Mouse (Mus musculus) stomach, embryonic 16.5 days (tissue): ENCODE results near the gene 1700067K01Rik. TPM values are rescaled to one million over a fixed set of nuclear protein-coding genes. Genes with fewer than 3 reads are reported as not detected.

ENCODE experiments used
- ATAC-seq: fragments of 200-750 bp; cut with Nextera tagmentation; 2 replicates; pipeline ENCODE4 v1.8.0; 2017; ENCODE audit warnings: moderate number of reproducible peaks, moderate TSS enrichment; ENCODE audit not compliant: insufficient read depth, low FRiP score
- H3K27ac ChIP-seq: fragments of 300-500 bp; sonication (generic); 2 replicates; pipeline ENCODE4 v1.5.1; 2014; ENCODE audit warnings: low read length
- H3K27me3 ChIP-seq: fragments of 300-500 bp; sonication (generic); 2 replicates; pipeline ENCODE4 v1.6.1; 2014; ENCODE audit warnings: low read length, control low read depth, mixed read lengths; ENCODE audit not compliant: control insufficient read depth, insufficient read depth
- H3K36me3 ChIP-seq: fragments of 300-500 bp; sonication (generic); 2 replicates; pipeline ENCODE4 v1.6.1; 2014; ENCODE audit warnings: low read length; ENCODE audit not compliant: control insufficient read depth, insufficient read depth
- H3K4me1 ChIP-seq: fragments of 300-500 bp; sonication (generic); 2 replicates; pipeline ENCODE4 v1.6.1; 2014; ENCODE audit warnings: low read length, control low read depth, mixed read lengths; ENCODE audit not compliant: control insufficient read depth, insufficient read depth
- H3K4me2 ChIP-seq: fragments of 300-500 bp; sonication (generic); 2 replicates; pipeline ENCODE4 v1.6.1; 2014; ENCODE audit warnings: low read depth, low read length, mixed read lengths
- H3K4me3 ChIP-seq: fragments of 300-500 bp; sonication (generic); replicated peaks from 2 replicates; pipeline ENCODE4 v1.5.1; 2014; ENCODE audit warnings: mild to moderate bottlenecking, low read length
- H3K9ac ChIP-seq: fragments of 300-500 bp; sonication (generic); 2 replicates; pipeline ENCODE4 v1.6.1; 2014; ENCODE audit warnings: low read length
- H3K9me3 ChIP-seq: fragments of 300-500 bp; sonication (generic); replicated peaks from 2 replicates; pipeline ENCODE4 v1.6.1; 2016; ENCODE audit warnings: low read length, control low read depth; ENCODE audit not compliant: control insufficient read depth
- WGBS: fragments of 180-500 bp; shearing (Covaris S2); extraction: QIAGEN DNeasy Blood & Tissue Kit; methylation state at CpG from one replicate; pipeline ENCODE4 v1.1.7; 2014; 5-methylcytosine and 5-hydroxymethylcytosine counted together
- polyA plus RNA-seq: library from polyadenylated mRNA; unstranded; fragments of >200 nt; fragmentation: Nextera tagmentation; extraction: Ambion mirVana; gene quantifications from 2 replicates; pipeline ENCODE4 v1.2.1, GENCODE M21; 2015

Gene 1700067K01Rik
- polyA plus RNA-seq: 0.58 and 0.71 TPM in 2 replicates

DNA sequence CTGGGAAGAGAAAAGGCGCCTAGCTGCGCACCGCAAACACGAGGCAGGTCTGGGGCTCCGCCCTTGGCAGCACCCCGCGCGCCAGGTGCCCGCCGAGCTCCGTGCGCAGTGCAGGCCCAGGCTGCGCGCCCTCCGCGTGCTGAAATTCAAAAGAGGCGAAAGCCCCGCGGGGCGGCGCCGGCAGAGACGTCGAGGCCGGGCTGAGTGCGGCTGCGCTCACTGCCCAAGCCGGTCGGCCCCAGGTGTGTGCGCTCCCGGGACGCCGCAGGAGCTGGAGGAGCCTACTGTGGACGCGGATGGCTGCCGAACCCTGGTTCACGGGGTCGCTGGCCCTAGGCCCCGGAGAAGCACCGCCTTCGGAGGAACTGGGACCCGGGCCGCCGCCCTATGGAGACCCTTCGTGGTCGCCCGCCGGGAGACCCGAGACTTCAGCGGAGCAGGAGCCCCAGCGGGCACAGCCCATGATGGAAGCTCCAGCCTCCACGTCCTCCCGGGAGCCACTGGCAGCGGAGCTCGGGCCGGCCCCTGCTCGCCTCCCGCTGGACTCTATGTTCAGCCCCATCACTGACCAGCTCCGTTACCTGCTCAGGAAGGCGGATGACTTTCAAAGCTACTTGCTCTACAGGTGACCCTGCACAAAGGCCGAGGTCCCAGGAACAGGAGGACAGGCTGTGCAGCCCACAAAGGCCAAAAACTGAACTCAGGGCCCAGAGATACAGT, at the start of gene 1700067K01Rik:
TSS of gene 1700067K01Rik (plus strand) at position 222 of the 720 bp plus-strand sequence.
- no peaks in the 10 kb centered on the region for H3K9me3 ChIP-seq
- H3K4me3 ChIP-seq: no peak within 1 kb of the TSS
- no peak for ATAC-seq
- WGBS: 41% methylated on average over 61 of the region's 61 CpGs
- peaks cover 28% of the 10 kb centered on the region for H3K4me1 ChIP-seq
- no peak within 1 kb of the TSS for H3K27ac ChIP-seq
- peak within 1 kb of the TSS; percentile 31; the same call in 1 of the 2 replicates for H3K9ac ChIP-seq
- peaks cover 7% of the 10 kb centered on the region; the same call in 1 of the 2 replicates for H3K36me3 ChIP-seq
- no peaks in the 10 kb centered on the region for H3K27me3 ChIP-seq
- H3K4me2 ChIP-seq: peak within 1 kb of the TSS; percentile 21; the same call in 1 of the 2 replicates

- ATAC-seq: no peak
- Histone ChIP-seq H3K27me3 (no peaks in the 10 kb centered on the region), H3K4me3 (peak overlapping the region; percentile 80), H3K9me3 (no peaks in the 10 kb centered on the region), H3K4me1 (peaks cover 19% of the 10 kb centered on the region), H3K27ac (peak overlapping the region; percentile 32; the same call in 1 of the 2 replicates), H3K4me2 (peak overlapping the region; percentile 56), H3K9ac (peak overlapping the region; percentile 69), H3K36me3 (no peaks in the 10 kb centered on the region)
- WGBS: under 1% methylated on average over 14 of the region's 14 CpGs
Observed at GRCm38 (mm10) chr8:83954749-83955105, 46.6 kb upstream of the 1700067K01Rik start.

DNA sequence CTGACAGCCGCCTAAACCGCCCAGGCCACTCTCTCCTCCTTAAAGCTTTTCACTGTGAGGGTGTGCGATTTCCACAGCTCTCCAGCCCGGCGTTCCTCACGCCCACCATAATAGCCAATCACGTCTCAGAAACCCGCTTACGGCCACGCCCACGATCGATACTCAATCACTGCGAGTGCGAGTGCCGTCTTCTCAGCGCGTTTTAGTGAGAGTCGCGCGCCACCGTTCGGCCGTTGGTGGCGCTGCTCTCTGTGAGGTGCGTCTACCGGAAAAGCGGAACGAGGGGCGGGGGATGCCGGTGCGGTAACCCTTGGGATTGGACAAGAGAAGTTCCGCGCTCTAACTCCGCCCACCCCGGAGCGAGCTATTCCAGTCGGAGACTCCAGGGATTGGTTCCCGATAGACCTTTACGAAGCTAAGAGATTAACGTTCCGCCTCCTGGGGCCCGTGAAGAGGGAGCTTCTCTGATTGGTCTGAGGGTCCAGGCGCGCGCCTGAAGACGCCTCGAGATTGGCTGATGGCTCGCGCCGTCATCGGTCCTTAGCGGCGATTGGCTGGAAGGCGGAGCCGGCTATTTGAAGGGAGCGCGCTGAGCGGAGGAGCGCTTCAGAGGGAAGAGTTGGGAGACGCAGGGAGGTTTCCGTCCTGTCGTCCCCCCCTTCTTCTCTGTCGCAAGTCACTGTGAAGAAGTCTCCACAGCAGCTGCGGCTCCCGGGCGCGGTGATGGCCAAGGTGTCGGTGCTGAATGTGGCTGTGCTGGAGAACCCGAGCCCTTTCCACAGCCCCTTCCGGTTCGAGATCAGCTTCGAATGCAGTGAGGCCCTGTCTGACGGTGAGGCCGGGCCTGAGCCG, 46.0 kb upstream of the 1700067K01Rik start, which contains the start of the genes Gm10644 and Asf1b:
TSS of gene Gm10644 (minus strand) at position 100 of the 852 bp plus-strand sequence.
TSS of gene Asf1b (plus strand) at position 402 of the 852 bp plus-strand sequence.
- Histone ChIP-seq H3K4me1 (peaks cover 19% of the 10 kb centered on the region), H3K4me3 (peak within 1 kb of the TSS; percentile 80), H3K27me3 (no peaks in the 10 kb centered on the region), H3K9ac (peak within 1 kb of the TSS; percentile 76), H3K9me3 (no peaks in the 10 kb centered on the region), H3K36me3 (no peaks in the 10 kb centered on the region), H3K27ac (peak within 1 kb of the TSS; percentile 32; the same call in 1 of the 2 replicates), H3K4me2 (peak within 1 kb of the TSS; percentile 94)
- peak; percentile 99 for ATAC-seq
- WGBS: under 1% methylated on average over 75 of the region's 75 CpGs

DNA sequence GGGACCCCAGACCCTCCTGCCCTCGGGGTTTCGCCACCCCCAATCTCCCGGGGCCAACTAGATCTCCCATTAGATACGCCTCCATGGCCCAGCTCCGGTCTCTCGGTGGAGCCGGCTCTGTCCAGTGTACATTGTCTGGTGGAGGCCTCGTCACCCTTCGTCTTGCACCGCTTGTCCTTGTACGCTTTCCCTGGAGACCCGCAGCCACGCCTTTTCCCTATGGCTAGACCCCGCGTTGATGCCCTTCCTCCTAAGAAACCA, 45.4 kb upstream of the 1700067K01Rik start:
- Histone ChIP-seq H3K36me3 (no peaks in the 10 kb centered on the region), H3K27me3 (no peaks in the 10 kb centered on the region), H3K9ac (peak overlapping the region; percentile 76), H3K27ac (no peak overlapping the region), H3K4me3 (peak overlapping the region; percentile 80), H3K4me2 (peak overlapping the region; percentile 94), H3K9me3 (no peaks in the 10 kb centered on the region), H3K4me1 (peaks cover 19% of the 10 kb centered on the region)
- ATAC-seq: no peak
- 2% methylated on average over 15 of the region's 15 CpGs for WGBS

DNA sequence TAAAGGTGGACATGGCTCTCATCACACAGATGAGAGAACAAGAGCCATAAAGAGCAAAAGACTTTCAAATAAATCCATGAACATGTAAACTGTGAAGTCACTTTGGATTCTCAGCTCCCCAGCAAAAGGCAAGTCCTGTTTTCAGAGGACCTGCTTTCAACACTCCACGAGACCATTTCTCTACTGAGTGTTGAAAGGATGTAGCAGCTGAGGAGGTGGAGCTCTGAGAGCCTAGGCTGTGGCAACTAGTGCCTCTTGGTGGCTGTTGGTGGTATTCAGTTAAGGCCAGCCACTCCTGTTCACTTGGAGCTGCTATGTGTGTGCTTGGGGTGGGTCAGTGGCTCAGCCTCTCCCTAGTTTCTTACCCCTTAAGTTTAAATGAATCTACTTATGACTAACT, 44.5 kb upstream of the 1700067K01Rik start:
- 19% methylated on average over 1 of the region's 1 CpGs for WGBS
- no peak for ATAC-seq

GRCm38 (mm10) chr8:83964015-83964765, 37.1 kb upstream of the 1700067K01Rik start:
- no peaks in the 10 kb centered on the region for H3K9me3 ChIP-seq
- H3K4me2 ChIP-seq: no peak overlapping the region
- H3K27me3 ChIP-seq: no peaks in the 10 kb centered on the region
- H3K9ac ChIP-seq: no peak overlapping the region
- H3K4me1 ChIP-seq: no peaks in the 10 kb centered on the region
- H3K4me3 ChIP-seq: no peak overlapping the region
- H3K27ac ChIP-seq: no peak overlapping the region
- H3K36me3 ChIP-seq: no peaks in the 10 kb centered on the region; the same call in 1 of the 2 replicates
- 88% methylated on average over 5 of the region's 5 CpGs for WGBS
- ATAC-seq: no peak

More for the DNA sequence above, 44.5 kb upstream of the 1700067K01Rik start:
- Histone ChIP-seq H3K27me3 (no peaks in the 10 kb centered on the region), H3K36me3 (no peaks in the 10 kb centered on the region), H3K4me2 (peak overlapping the region; percentile 94), H3K9ac (peak overlapping the region; percentile 76; the same call in 1 of the 2 replicates), H3K4me1 (peaks cover 19% of the 10 kb centered on the region), H3K4me3 (peak overlapping the region; percentile 80), H3K9me3 (no peaks in the 10 kb centered on the region), H3K27ac (no peak overlapping the region)

- Histone ChIP-seq H3K4me2 (no peak overlapping the region), H3K4me1 (0 out of 2 replicates have a peak, but pooled peaks cover 5% of the 10 kb centered on the region), H3K4me3 (no peak overlapping the region), H3K27me3 (no peaks in the 10 kb centered on the region), H3K9me3 (no peaks in the 10 kb centered on the region), H3K9ac (no peak overlapping the region), H3K36me3 (no peaks in the 10 kb centered on the region; the same call in 1 of the 2 replicates), H3K27ac (no peak overlapping the region)
- ATAC-seq: no peak
- WGBS: 93% methylated on average over 7 of the region's 7 CpGs
Observed at GRCm38 (mm10) chr8:83967701-83968100, 33.6 kb upstream of the 1700067K01Rik start.

- H3K27me3 ChIP-seq: no peaks in the 10 kb centered on the region
- 86% methylated on average over 4 of the region's 4 CpGs for WGBS
- ATAC-seq: no peak
- no peak overlapping the region for H3K27ac ChIP-seq
- peaks cover 17% of the 10 kb centered on the region; the same call in 1 of the 2 replicates for H3K4me1 ChIP-seq
- no peak overlapping the region for H3K4me2 ChIP-seq
- no peaks in the 10 kb centered on the region for H3K9me3 ChIP-seq
- no peaks in the 10 kb centered on the region; the same call in 1 of the 2 replicates for H3K36me3 ChIP-seq
- no peak overlapping the region for H3K4me3 ChIP-seq
- no peak overlapping the region for H3K9ac ChIP-seq
Observed at GRCm38 (mm10) chr8:83971121-83971520, 30.2 kb upstream of the 1700067K01Rik start.
